Mouse (Mus musculus) right cerebral cortex, postnatal 14 days (tissue): ENCODE results near the gene Gypa.

Source experiments
- DNase-seq: peaks from one replicate; pipeline ENCODE4 v3.0.0; 2022

The Gypa gene

DNA sequence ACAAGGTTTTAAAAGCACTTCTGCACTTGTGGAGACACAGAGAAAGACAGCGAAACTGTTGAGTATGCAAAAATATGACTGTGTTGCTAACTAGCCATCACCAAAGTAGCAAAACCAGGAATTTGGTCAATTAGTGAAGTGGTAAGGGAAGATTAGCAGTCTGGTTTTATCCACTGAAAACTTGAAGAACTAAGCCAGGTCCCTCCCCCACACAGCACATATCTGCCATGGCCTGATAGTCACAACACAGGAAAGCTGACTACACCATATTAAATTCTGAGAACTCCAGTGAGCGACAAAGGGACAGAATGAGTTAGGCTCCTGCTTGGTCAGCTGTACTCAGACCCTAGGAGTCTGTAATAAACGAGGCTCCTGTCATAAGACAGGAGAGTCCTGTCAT, 57.7 kb downstream of the Gypa start:
- DNase-seq, result no peak

DNA sequence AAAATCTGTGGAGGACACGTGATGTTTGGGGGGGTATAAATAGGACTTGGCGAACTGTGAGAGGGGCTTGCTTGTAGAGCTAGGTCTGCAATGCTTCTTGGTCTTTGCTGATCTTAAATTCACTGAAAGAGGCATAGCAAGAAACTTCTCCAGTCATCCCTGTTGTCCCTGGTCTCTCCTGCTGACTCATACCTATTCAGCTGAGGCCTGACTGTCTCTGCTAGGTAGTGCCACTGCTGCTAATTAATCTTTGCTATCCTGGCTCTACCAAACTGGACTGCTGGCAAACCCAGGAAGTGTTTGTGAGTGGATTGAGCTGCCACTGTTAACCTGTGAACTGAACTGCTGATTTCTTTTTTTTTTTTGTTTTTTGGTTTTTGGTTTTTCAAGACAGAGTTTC, 61.4 kb downstream of the Gypa start:
- DNase-seq, result no peak
